Mouse (Mus musculus): ENCODE data around the gene Sdhb. TPM values are rescaled to one million over a fixed set of nuclear protein-coding genes. Genes with fewer than 3 reads are reported as not detected.

Sdhb gene
- polyA plus RNA-seq, 1 experiment from 2014 or later: 1,167 TPM

DNA sequence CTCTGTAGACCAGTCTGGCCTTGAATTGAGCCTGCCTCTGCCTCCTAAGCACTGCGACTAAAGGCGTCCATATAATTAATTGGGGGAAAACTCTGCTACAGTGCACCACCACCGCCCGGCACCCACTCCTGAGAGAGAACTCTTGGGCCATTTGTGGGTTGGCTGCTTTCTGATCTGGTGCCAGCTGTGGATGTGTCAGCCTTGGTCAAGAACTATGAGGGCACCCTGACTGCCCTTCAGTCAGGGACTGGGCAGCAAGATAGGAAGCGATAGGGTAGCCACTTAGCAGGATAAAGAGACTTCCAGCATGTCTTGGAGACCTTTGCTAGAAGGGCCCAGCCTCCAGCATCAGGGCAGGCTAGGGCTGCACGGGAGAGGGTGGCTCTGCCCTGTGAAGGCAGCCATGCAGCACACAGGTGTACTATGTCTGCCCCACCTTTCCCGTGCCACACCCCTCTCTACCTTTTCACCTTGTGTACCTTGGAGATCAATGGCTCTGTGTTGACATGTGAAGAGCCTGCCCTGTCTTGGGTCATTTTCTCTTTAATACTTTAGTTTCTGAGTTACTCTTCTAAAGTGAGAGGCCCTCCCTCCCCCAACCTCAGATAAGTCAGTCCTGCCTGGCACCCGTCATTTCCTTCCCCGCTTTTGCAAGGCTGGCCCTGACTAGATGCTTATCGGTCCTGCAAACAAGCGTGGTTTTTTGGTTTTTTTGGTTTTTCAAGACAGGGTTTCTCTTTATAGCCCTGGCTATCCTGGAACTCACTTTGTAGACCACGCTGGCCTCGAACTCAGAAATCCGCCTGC lies 17.1 kb downstream of the Sdhb start:
- ATAC-seq (replicated peaks; ENCODE audit: extremely low read depth, insufficient read depth, low FRiP score): no peak
- WGBS: 81% methylated on average over 14 of the region's 14 CpGs
- H3K4me2 ChIP-seq (ENCODE audit: low read depth, low read length): no peak overlapping the region
- H3K4me3 ChIP-seq (ENCODE audit: low read length): no peak overlapping the region
- H3K27ac ChIP-seq (ENCODE audit: low read length): no peak overlapping the region
- H3K9ac ChIP-seq (ENCODE audit: low read length): no peak overlapping the region
- H3K4me1 ChIP-seq (ENCODE audit: control insufficient read depth, insufficient read depth, low read length): peaks cover 3% of the 10 kb centered on the region; the same call in 1 of the 2 replicates
- no peaks in the 10 kb centered on the region for H3K27me3 ChIP-seq (ENCODE audit: control insufficient read depth, insufficient read depth, low read length)
- peaks cover 42% of the 10 kb centered on the region for H3K36me3 ChIP-seq (ENCODE audit: control insufficient read depth, insufficient read depth)
- peaks cover 3% of the 10 kb centered on the region; the same call in 1 of the 2 replicates for H3K9me3 ChIP-seq (replicated peaks; ENCODE audit: control insufficient read depth, low read length)

GRCm38 (mm10) chr4:140981605-140982004 lies 20.6 kb downstream of the Sdhb start:
- H3K27ac ChIP-seq (ENCODE audit: low read length): no peak overlapping the region
- no peak for ATAC-seq (replicated peaks; ENCODE audit: extremely low read depth, insufficient read depth, low FRiP score)
- H3K4me3 ChIP-seq (ENCODE audit: low read length): no peak overlapping the region
- no peak overlapping the region for H3K9ac ChIP-seq (ENCODE audit: low read length)
- WGBS: 88% methylated on average over 2 of the region's 2 CpGs
- no peak overlapping the region for H3K4me2 ChIP-seq (ENCODE audit: low read depth, low read length)
- H3K36me3 ChIP-seq (ENCODE audit: control insufficient read depth, insufficient read depth): peaks cover 25% of the 10 kb centered on the region
- peaks cover 11% of the 10 kb centered on the region; the same call in 1 of the 2 replicates for H3K4me1 ChIP-seq (ENCODE audit: control insufficient read depth, insufficient read depth, low read length)
- H3K9me3 ChIP-seq (replicated peaks; ENCODE audit: control insufficient read depth, low read length): peaks cover 3% of the 10 kb centered on the region; the same call in 1 of the 2 replicates
- H3K27me3 ChIP-seq (ENCODE audit: control insufficient read depth, insufficient read depth, low read length): no peaks in the 10 kb centered on the region

DNA sequence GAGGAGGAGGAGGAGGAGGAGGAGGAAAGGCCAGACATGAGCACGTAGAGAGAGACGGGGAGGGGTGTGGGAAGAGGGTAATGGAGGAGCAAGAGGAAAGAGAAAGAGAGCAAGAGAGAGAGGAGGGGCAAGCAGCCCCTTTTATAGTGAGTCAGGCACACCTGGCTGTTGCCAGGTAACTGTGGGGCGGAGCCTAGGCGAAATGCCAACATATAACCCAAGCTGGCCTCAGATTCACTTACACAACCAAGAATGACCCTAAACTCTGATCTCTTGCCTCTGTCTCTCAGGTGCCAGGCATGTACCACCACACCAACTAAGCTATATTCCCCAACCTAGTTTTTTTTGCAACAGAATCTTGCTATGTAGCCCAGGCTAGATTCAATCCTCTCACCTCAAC lies 21.8 kb downstream of the Sdhb start:
- Histone ChIP-seq H3K4me1 (ENCODE audit: control insufficient read depth, insufficient read depth, low read length) (peaks cover 16% of the 10 kb centered on the region; the same call in 1 of the 2 replicates), H3K9me3 (replicated peaks; ENCODE audit: control insufficient read depth, low read length) (peaks cover 3% of the 10 kb centered on the region; the same call in 1 of the 2 replicates), H3K9ac (ENCODE audit: low read length) (peak overlapping the region; percentile 1; the same call in 1 of the 2 replicates), H3K4me2 (ENCODE audit: low read depth, low read length) (no peak overlapping the region), H3K27me3 (ENCODE audit: control insufficient read depth, insufficient read depth, low read length) (no peaks in the 10 kb centered on the region), H3K27ac (ENCODE audit: low read length) (peak overlapping the region; percentile 66), H3K4me3 (ENCODE audit: low read length) (no peak overlapping the region), H3K36me3 (ENCODE audit: control insufficient read depth, insufficient read depth) (peaks cover 17% of the 10 kb centered on the region)
- ATAC-seq (replicated peaks; ENCODE audit: extremely low read depth, insufficient read depth, low FRiP score): no peak
- 64% methylated on average over 4 of the region's 4 CpGs for WGBS

DNA sequence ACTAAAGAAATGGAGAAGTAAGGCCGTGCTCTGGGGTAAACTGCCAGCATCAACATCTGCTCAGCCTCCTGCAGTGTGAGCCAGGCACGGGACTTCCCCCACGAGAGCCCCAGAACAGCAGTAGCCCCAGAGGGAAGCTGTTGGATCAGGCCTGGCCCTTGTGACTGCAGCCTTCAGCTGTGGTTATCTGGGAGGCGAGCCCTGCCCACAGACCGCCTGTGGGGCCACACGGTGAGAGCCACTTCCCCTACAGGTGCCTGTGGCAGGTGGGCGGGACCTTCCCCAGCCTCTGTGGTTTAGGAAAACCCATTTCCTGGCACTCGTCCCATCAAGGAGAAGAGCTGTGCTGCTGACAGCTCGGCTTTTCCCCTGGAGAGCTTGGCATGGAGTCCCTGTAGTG lies 22.4 kb downstream of the Sdhb start:
- Histone ChIP-seq H3K9me3 (replicated peaks; ENCODE audit: control insufficient read depth, low read length) (peaks cover 3% of the 10 kb centered on the region; the same call in 1 of the 2 replicates), H3K36me3 (ENCODE audit: control insufficient read depth, insufficient read depth) (peaks cover 14% of the 10 kb centered on the region), H3K4me2 (ENCODE audit: low read depth, low read length) (no peak overlapping the region), H3K4me3 (ENCODE audit: low read length) (no peak overlapping the region), H3K9ac (ENCODE audit: low read length) (peak overlapping the region; percentile 1; the same call in 1 of the 2 replicates), H3K27ac (ENCODE audit: low read length) (peak overlapping the region; percentile 66), H3K27me3 (ENCODE audit: control insufficient read depth, insufficient read depth, low read length) (no peaks in the 10 kb centered on the region), H3K4me1 (ENCODE audit: control insufficient read depth, insufficient read depth, low read length) (peaks cover 17% of the 10 kb centered on the region; the same call in 1 of the 2 replicates)
- 4% methylated on average over 9 of the region's 9 CpGs for WGBS
- peak; percentile 49 for ATAC-seq (replicated peaks; ENCODE audit: extremely low read depth, insufficient read depth, low FRiP score)

GRCm38 (mm10) chr4:140984544-140984943 lies 23.5 kb downstream of the Sdhb start:
- Histone ChIP-seq H3K27me3 (ENCODE audit: control insufficient read depth, insufficient read depth, low read length) (no peaks in the 10 kb centered on the region), H3K4me1 (ENCODE audit: control insufficient read depth, insufficient read depth, low read length) (peaks cover 18% of the 10 kb centered on the region; the same call in 1 of the 2 replicates), H3K36me3 (ENCODE audit: control insufficient read depth, insufficient read depth) (peaks cover 5% of the 10 kb centered on the region), H3K27ac (ENCODE audit: low read length) (no peak overlapping the region), H3K9me3 (replicated peaks; ENCODE audit: control insufficient read depth, low read length) (peaks cover 3% of the 10 kb centered on the region; the same call in 1 of the 2 replicates), H3K4me3 (ENCODE audit: low read length) (no peak overlapping the region), H3K4me2 (ENCODE audit: low read depth, low read length) (no peak overlapping the region), H3K9ac (ENCODE audit: low read length) (no peak overlapping the region)
- no peak for ATAC-seq (replicated peaks; ENCODE audit: extremely low read depth, insufficient read depth, low FRiP score)
- WGBS: 77% methylated on average over 6 of the region's 6 CpGs

- Histone ChIP-seq H3K27me3 (ENCODE audit: control insufficient read depth, insufficient read depth, low read length) (no peaks in the 10 kb centered on the region), H3K36me3 (ENCODE audit: control insufficient read depth, insufficient read depth) (no peaks in the 10 kb centered on the region), H3K9ac (ENCODE audit: low read length) (no peak overlapping the region; the same call in 1 of the 2 replicates), H3K9me3 (replicated peaks; ENCODE audit: control insufficient read depth, low read length) (peaks cover 3% of the 10 kb centered on the region; the same call in 1 of the 2 replicates), H3K27ac (ENCODE audit: low read length) (no peak overlapping the region), H3K4me2 (ENCODE audit: low read depth, low read length) (peak overlapping the region; percentile 83), H3K4me1 (ENCODE audit: control insufficient read depth, insufficient read depth, low read length) (peaks cover 18% of the 10 kb centered on the region; the same call in 1 of the 2 replicates), H3K4me3 (ENCODE audit: low read length) (peak overlapping the region; percentile 86)
- 0 out of 2 replicates have a peak, but pooled peaks have one; percentile 2 for ATAC-seq (replicated peaks; ENCODE audit: extremely low read depth, insufficient read depth, low FRiP score)
- WGBS: 27% methylated on average over 15 of the region's 15 CpGs
These were observed 25.2 kb downstream of the Sdhb start for GRCm38 (mm10) chr4:140986024-140986710.

GRCm38 (mm10) chr4:140986711-140987395 lies 25.9 kb downstream of the Sdhb start, which contains the start of gene Atp13a2:
Atp13a2 (plus strand) TSS chr4:140986873.
- H3K27ac ChIP-seq (ENCODE audit: low read length): peak within 1 kb of the TSS; percentile 50
- WGBS: under 1% methylated on average over 58 of the region's 58 CpGs

GRCm38 (mm10) chr4:140987476-140987875 lies 26.5 kb downstream of the Sdhb start:
- WGBS: 20% methylated on average over 7 of the region's 7 CpGs
- H3K36me3 ChIP-seq (ENCODE audit: control insufficient read depth, insufficient read depth): no peaks in the 10 kb centered on the region
- H3K9ac ChIP-seq (ENCODE audit: low read length): peak overlapping the region; percentile 91
- H3K4me3 ChIP-seq (ENCODE audit: low read length): peak overlapping the region; percentile 86
- no peaks in the 10 kb centered on the region for H3K27me3 ChIP-seq (ENCODE audit: control insufficient read depth, insufficient read depth, low read length)
- H3K4me1 ChIP-seq (ENCODE audit: control insufficient read depth, insufficient read depth, low read length): peaks cover 18% of the 10 kb centered on the region; the same call in 1 of the 2 replicates
- ATAC-seq (replicated peaks; ENCODE audit: extremely low read depth, insufficient read depth, low FRiP score): no peak
- H3K4me2 ChIP-seq (ENCODE audit: low read depth, low read length): peak overlapping the region; percentile 83
- H3K27ac ChIP-seq (ENCODE audit: low read length): no peak overlapping the region
- H3K9me3 ChIP-seq (replicated peaks; ENCODE audit: control insufficient read depth, low read length): no peaks in the 10 kb centered on the region

More at GRCm38 (mm10) chr4:140986711-140987395, 25.9 kb downstream of the Sdhb start, which contains the start of gene Atp13a2:
- H3K36me3 ChIP-seq (ENCODE audit: control insufficient read depth, insufficient read depth): no peaks in the 10 kb centered on the region
- peaks cover 18% of the 10 kb centered on the region; the same call in 1 of the 2 replicates for H3K4me1 ChIP-seq (ENCODE audit: control insufficient read depth, insufficient read depth, low read length)
- peak within 1 kb of the TSS; percentile 91 for H3K9ac ChIP-seq (ENCODE audit: low read length)
- H3K4me3 ChIP-seq (ENCODE audit: low read length): peak within 1 kb of the TSS; percentile 86
- H3K27me3 ChIP-seq (ENCODE audit: control insufficient read depth, insufficient read depth, low read length): no peaks in the 10 kb centered on the region
- no peaks in the 10 kb centered on the region for H3K9me3 ChIP-seq (replicated peaks; ENCODE audit: control insufficient read depth, low read length)
- peak; percentile 86 for ATAC-seq (replicated peaks; ENCODE audit: extremely low read depth, insufficient read depth, low FRiP score)
- peak within 1 kb of the TSS; percentile 83 for H3K4me2 ChIP-seq (ENCODE audit: low read depth, low read length)
